Mouse (Mus musculus) liver, embryonic 14.5 days (tissue): ENCODE data around the gene Slc38a5. TPM values are rescaled to one million over a fixed set of nuclear protein-coding genes. Genes with fewer than 3 reads are reported as not detected.

ENCODE experiments used
- ATAC-seq: fragments of 200-750 bp; cut with Nextera tagmentation; 2 replicates; pipeline ENCODE4 v1.8.0; 2017; ENCODE audit warnings: moderate number of reproducible peaks, mild to moderate bottlenecking, moderate library complexity; ENCODE audit not compliant: insufficient read depth
- DNase-seq, 3 experiments: peaks; one replicate each; pipeline ENCODE4 v3.0.0-alpha.2; 2012 to 2013; ENCODE audit warnings: low read depth in 3 of 3, low spot score in 3 of 3
- H3K27ac ChIP-seq: fragments of 300-500 bp; sonication (generic); 2 replicates; pipeline ENCODE4 v1.5.1; 2014; ENCODE audit warnings: moderate library complexity, mild to moderate bottlenecking, control low read depth, inconsistent platforms
- H3K27me3 ChIP-seq: fragments of 300-500 bp; sonication (generic); 2 replicates; pipeline ENCODE4 v1.6.1; 2014; ENCODE audit warnings: mild to moderate bottlenecking, low read length, moderate library complexity; ENCODE audit not compliant: control insufficient read depth, insufficient read depth
- H3K36me3 ChIP-seq: fragments of 300-500 bp; sonication (generic); replicated peaks from 2 replicates; pipeline ENCODE4 v1.6.1; 2014; ENCODE audit warnings: low read depth; ENCODE audit not compliant: control insufficient read depth, insufficient read depth
- H3K4me1 ChIP-seq, 2 experiments: fragments of 200-500 bp in 1 of 2; fragments of 300-500 bp in 1 of 2; sonication (generic) in 1 of 2; replicated peaks; 2 replicates each; pipeline ENCODE4 v1.6.1; 2012 to 2014; ENCODE audit warnings: antibody characterized with exemption in 1 of 2, inconsistent platforms in 1 of 2, low read length in 1 of 2; ENCODE audit not compliant: control insufficient read depth in 2 of 2, insufficient read depth in 2 of 2
- H3K4me2 ChIP-seq: fragments of 300-500 bp; sonication (generic); 2 replicates; pipeline ENCODE4 v1.6.1; 2014; ENCODE audit warnings: low read depth, mild to moderate bottlenecking, control low read depth, moderate library complexity
- H3K4me3 ChIP-seq, 2 experiments: fragments of 200-500 bp in 1 of 2; fragments of 300-500 bp in 1 of 2; sonication (generic) in 1 of 2; 2 replicates each; pipeline ENCODE4 v1.5.1; 2012 to 2014; ENCODE audit warnings: low read depth in 2 of 2, low read length in 2 of 2, mild to moderate bottlenecking in 2 of 2, control low read depth in 1 of 2, inconsistent platforms in 1 of 2, moderate library complexity in 1 of 2; ENCODE audit not compliant: insufficient read depth in 1 of 2
- H3K9ac ChIP-seq: fragments of 300-500 bp; sonication (generic); replicated peaks from 2 replicates; pipeline ENCODE4 v1.6.1; 2014; ENCODE audit warnings: mild to moderate bottlenecking, control low read depth, moderate library complexity
- H3K9me3 ChIP-seq: fragments of 300-500 bp; sonication (generic); 2 replicates; pipeline ENCODE4 v1.6.1; 2016; ENCODE audit warnings: low read length, mixed read lengths; ENCODE audit not compliant: control insufficient read depth
- CTCF ChIP-seq: IDR thresholded peaks from 2 replicates; pipeline ENCODE4 v1.5.1; 2016; ENCODE audit warnings: antibody characterized with exemption, low read depth, control low read depth
- EP300 ChIP-seq: IDR thresholded peaks from 2 replicates; pipeline ENCODE4 v1.6.1; 2016; ENCODE audit warnings: antibody characterized with exemption, low read depth
- WGBS: fragments of 180-500 bp; shearing (Covaris S2); extraction: QIAGEN DNeasy Blood & Tissue Kit; methylation state at CpG from one replicate; pipeline ENCODE4 v1.1.7; 2014; ENCODE audit not compliant: insufficient replicate concordance; 5-methylcytosine and 5-hydroxymethylcytosine counted together
- polyA plus RNA-seq, 2 experiments: library from polyadenylated mRNA; depleted of rRNA in 1 of 2; stranded (reverse) in 1 of 2; unstranded in 1 of 2; fragments of >200 nt; fragmentation: Nextera tagmentation in 1 of 2; extraction: Ambion mirVana in 1 of 2; gene quantifications; 2 replicates each; pipeline versions ENCODE4 v1.2.1 to v1.2.3; 2012 to 2014

The Slc38a5 gene
- polyA plus RNA-seq, 2 experiments, result 45.7 to 73.4 TPM

DNA sequence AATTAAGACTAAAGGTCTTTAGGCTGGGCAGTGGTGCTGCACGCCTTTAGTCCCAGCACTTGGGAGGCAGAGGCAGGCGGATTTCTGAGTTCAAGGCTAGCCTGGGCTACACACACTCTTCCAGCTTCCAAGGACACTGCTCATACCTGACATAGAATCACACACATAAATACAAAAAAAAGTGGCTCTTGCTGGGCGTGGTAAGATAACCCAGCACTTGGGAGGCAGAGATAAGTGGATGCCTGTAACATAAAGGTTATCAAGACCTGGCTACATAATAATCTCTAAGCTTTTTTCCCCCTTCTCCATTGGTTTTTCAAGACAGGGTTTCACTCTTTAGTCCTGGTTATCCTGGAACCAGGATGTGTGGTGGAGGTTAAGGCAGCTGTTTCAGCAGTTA, 37.3 kb upstream of the Slc38a5 start:
- Histone ChIP-seq H3K9me3 (no peaks in the 10 kb centered on the region), H3K36me3 (no peaks in the 10 kb centered on the region), H3K9ac (no peak overlapping the region), H3K27me3 (no peaks in the 10 kb centered on the region), H3K4me3 (no peak overlapping the region), H3K27ac (no peak overlapping the region), H3K4me1 (peaks cover 4% of the 10 kb centered on the region in 2 experiments; a peak in 3 of 4 replicates), H3K4me2 (no peak overlapping the region)
- ATAC-seq, result no peak
- 47% methylated on average over 3 of the region's 3 CpGs for WGBS
- no peak for DNase-seq
- TF ChIP-seq EP300, result 0 out of 2 replicates have a peak, but pooled peaks have one; percentile 25
- no peak for TF ChIP-seq CTCF

DNA sequence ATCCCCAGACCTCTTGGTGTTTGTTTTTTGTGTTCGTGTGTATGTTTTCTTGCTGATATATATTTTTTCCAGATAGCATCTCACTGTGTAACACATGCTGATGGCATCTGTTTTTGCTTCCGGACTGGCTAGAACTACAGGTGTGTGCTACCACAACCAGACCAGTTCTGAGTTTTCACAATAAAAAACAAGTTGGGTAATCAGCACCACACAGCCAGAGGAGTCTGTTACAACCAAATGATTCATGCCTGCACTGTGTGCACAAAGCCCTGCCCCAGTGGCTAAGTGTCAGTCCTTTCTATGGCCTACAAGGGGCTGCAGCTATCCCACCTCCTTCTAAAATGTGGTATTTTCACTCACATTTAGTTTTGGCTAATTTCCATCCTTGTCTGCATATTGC, 34.2 kb upstream of the Slc38a5 start:
- Histone ChIP-seq H3K27ac (no peak overlapping the region), H3K36me3 (no peaks in the 10 kb centered on the region), H3K4me2 (no peak overlapping the region), H3K9me3 (no peaks in the 10 kb centered on the region), H3K9ac (no peak overlapping the region), H3K27me3 (no peaks in the 10 kb centered on the region), H3K4me1 (peaks cover 2 to 4% of the 10 kb centered on the region in 2 experiments; a peak in 2 of 4 replicates), H3K4me3 (no peak overlapping the region)
- DNase-seq (no peak), ATAC-seq (no peak)
- TF ChIP-seq CTCF (no peak), EP300 (no peak)
- WGBS, result 54% methylated on average over 2 of the region's 2 CpGs

DNA sequence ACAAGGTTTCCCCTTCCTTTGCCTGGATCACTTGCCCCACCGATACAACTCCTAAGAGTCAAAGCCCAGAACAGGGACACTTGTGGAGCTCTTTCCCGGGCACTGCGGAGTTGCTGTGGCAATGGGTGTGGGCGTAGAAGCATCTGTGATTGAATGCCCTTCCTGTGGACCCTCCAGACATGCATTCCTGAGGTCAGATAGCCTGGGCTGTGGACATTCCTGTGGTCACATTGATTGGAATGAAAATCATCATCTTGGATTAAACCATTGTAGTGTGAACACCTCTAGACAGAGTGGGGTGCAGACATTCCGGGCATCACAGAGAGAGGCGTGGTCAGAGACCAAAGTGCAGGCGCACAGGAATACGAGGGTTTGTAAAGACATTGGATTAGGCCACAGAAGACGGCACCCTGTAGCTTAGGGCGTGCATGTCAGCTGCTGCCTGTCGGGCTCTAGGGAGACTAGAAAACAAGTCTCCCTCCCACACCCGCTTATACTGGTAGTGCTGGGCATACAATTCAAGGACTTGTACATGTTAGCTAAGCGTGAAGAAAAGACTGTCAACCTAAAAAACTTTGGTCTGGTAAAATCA, 32.0 kb upstream of the Slc38a5 start:
- H3K27ac ChIP-seq, result no peak overlapping the region
- H3K27me3 ChIP-seq, result no peaks in the 10 kb centered on the region
- H3K4me2 ChIP-seq, result no peak overlapping the region
- H3K4me3 ChIP-seq, result no peak overlapping the region
- WGBS, result 69% methylated on average over 13 of the region's 13 CpGs
- no peaks in the 10 kb centered on the region for H3K36me3 ChIP-seq
- no peak for TF ChIP-seq CTCF
- TF ChIP-seq EP300, result no peak
- H3K9me3 ChIP-seq, result no peaks in the 10 kb centered on the region
- DNase-seq, result no peak
- ATAC-seq, result no peak
- H3K9ac ChIP-seq, result no peak overlapping the region
- no peaks in the 10 kb centered on the region for H3K4me1 ChIP-seq

DNA sequence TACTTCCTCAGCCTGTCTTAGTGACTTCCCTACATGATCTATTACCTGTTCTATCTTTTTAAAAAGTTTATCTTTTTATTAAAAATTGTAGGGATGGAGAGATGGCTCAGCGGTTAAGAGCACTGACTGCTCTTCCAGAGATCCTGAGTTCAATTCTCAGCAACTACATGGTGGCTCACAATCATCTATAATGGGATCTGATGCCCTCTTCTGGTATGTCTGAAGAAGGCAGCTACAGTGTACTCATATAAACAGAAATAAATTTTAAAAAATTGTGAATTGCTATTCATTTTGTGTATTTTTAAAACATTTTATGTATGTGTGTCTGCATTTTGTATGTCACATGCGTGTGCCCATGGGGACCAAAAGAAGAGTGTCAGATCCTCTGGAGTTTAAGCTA, 23.3 kb upstream of the Slc38a5 start:
- Histone ChIP-seq H3K36me3 (no peaks in the 10 kb centered on the region; the same call in none of the 2 replicates), H3K4me3 (no peak overlapping the region), H3K27ac (no peak overlapping the region), H3K4me2 (no peak overlapping the region), H3K9ac (no peak overlapping the region), H3K27me3 (no peaks in the 10 kb centered on the region), H3K4me1 (peaks cover 0 to 7% of the 10 kb centered on the region in 2 experiments; a peak in 2 of 4 replicates), H3K9me3 (no peaks in the 10 kb centered on the region)
- WGBS, result 78% methylated on average over 2 of the region's 2 CpGs
- ATAC-seq (no peak), DNase-seq (no peak)
- TF ChIP-seq EP300 (no peak), CTCF (peak; percentile 36)

DNA sequence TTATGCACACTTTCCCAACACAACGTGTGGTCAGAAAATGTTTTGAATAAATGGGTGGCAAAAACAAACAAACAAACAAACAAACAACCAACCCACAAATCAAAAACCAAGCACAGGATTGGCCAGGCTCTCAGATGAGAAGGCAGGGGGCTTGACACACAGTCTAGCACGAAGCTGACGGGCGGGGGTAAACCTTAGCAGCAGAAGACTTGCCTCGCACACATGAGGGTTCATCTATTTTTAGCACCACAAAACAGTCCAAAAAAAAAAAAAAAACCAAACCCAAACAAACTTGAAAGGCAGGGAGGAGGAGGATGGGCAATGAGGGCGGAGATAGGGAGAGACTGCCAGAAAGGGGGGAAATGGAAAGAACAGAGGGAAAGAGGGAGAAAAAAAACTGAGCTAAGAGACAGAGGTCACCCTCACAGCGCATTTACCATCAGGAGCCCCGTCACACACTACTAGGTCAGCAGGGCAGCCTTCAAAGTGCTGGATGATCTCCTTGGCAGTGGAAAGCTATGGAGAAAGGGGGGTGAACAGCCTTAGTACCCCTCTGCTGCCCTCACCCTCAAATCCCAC, 22.3 kb upstream of the Slc38a5 start:
- Histone ChIP-seq H3K4me1 (peaks cover 0 to 7% of the 10 kb centered on the region in 2 experiments; a peak in 2 of 4 replicates), H3K27ac (no peak overlapping the region), H3K9ac (no peak overlapping the region), H3K4me3 (no peak overlapping the region), H3K9me3 (no peaks in the 10 kb centered on the region), H3K27me3 (no peaks in the 10 kb centered on the region), H3K36me3 (no peaks in the 10 kb centered on the region; the same call in none of the 2 replicates), H3K4me2 (no peak overlapping the region)
- no peak for TF ChIP-seq CTCF
- no peak for TF ChIP-seq EP300
- DNase-seq (no peak), ATAC-seq (no peak)
- WGBS, result 77% methylated on average over 8 of the region's 8 CpGs
